Comparison of ENCODE assay signal across 23 mouse cellular contexts in the genomic region with DNA sequence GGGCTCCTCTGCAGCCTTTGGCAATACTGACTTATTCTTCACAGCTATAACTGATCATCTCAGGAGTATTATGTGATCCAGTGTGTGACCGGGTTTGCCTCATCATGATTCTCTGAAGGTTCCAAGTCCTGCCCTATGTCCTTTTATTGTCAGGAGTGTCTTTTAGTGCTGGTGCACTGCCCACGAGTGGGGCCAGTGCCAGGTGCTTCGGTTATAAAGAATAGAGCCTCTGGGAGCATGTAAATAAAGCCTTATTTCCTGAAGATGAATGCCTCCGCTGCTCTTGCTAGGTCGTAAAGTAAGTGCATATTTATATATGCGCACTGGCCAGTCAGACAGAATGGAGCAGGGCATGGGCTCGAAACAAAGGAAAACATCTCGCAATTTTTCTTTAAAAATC. TPM values are rescaled to one million over a fixed set of nuclear protein-coding genes. Genes with fewer than 3 reads are reported as not detected.
"Had no signal": no experiment of that assay in that cellular context is flagged by ENCODE, and none has a peak within 500 bp of the region (broad histone marks: within the 10 kb centered on the region; RNA-seq: fewer than 3 reads in every experiment).

No protein-coding gene starts in this region.

- H3K4me3 ChIP-seq: lung, embryonic 15.5 days; midbrain, embryonic 10.5 days; midbrain, embryonic 12.5 days; myocyte; neural tube, embryonic 13.5 days; neural tube, embryonic 15.5 days had no signal

- DNase-seq: lung, adult 2 months; lung, postnatal 10 days; midbrain, embryonic 14.5 days; right cerebral cortex, postnatal 14 days; spleen, adult 18-20 months; thymus, adult 18-20 months; thymus, postnatal 14 days; thymus, postnatal 36 days had no signal

- H3K4me1 ChIP-seq: midbrain, embryonic 10.5 days had no signal

- H3K27me3 ChIP-seq: lung, embryonic 15.5 days; midbrain, embryonic 12.5 days; neural tube, embryonic 13.5 days; neural tube, embryonic 15.5 days had no signal

- H3K27ac ChIP-seq: liver, embryonic 14.5 days; lung, embryonic 15.5 days; midbrain, embryonic 10.5 days; midbrain, embryonic 12.5 days; neural tube, embryonic 13.5 days; neural tube, embryonic 15.5 days had no signal

- H3K36me3 ChIP-seq: lung, embryonic 15.5 days; midbrain, embryonic 10.5 days; midbrain, embryonic 12.5 days; neural tube, embryonic 13.5 days; neural tube, embryonic 15.5 days had no signal

RNA-seq across cellular contexts. Expression of gene 1700029H14Rik, which starts 29.1 kb away (rescaled TPM):
- total RNA-seq: megakaryocyte, adult 5-6 weeks; megakaryocyte-erythroid progenitor cell, adult 5-6 weeks had no signal
- polyA plus RNA-seq: liver, embryonic 16.5 days; lung, embryonic 15.5 days; midbrain, embryonic 10.5 days; midbrain, embryonic 12.5 days; midbrain, embryonic 14.5 days; midbrain, embryonic 16.5 days; myocyte; neural tube, embryonic 11.5 days; neural tube, embryonic 13.5 days; neural tube, embryonic 15.5 days; stomach, embryonic 14.5 days; stomach, embryonic 16.5 days; thymus, postnatal 0 days had no signal

RNA-seq across cellular contexts. Expression of gene Gas6, which starts 38.8 kb away (rescaled TPM):
- total RNA-seq: megakaryocyte-erythroid progenitor cell, adult 5-6 weeks had no signal
